Mouse (Mus musculus): ENCODE data around the gene Rab3a. TPM values are rescaled to one million over a fixed set of nuclear protein-coding genes. Genes with fewer than 3 reads are reported as not detected.

Rab3a gene
- polyA plus RNA-seq (2014; fragmentation: Nextera tagmentation; extraction: Ambion mirVana): 11.6 and 12.3 TPM in 2 replicates

- peak; percentile 97 for DNase-seq (ENCODE audit: low spot score)
- peak; percentile 92 for ATAC-seq (ENCODE audit: insufficient number of reproducible peaks, low FRiP score, low TSS enrichment, low read depth)
- peak within 1 kb of the TSS; percentile 64 for H3K9ac ChIP-seq (ENCODE audit: low read length)
- H3K4me2 ChIP-seq (ENCODE audit: low read depth, severe bottlenecking): peak within 1 kb of the TSS; percentile 84
- 7% methylated on average over 37 of the region's 37 CpGs for WGBS
- peak within 1 kb of the TSS; percentile 60 for H3K4me3 ChIP-seq (ENCODE audit: low read depth, low read length)
- no peak within 1 kb of the TSS for H3K27ac ChIP-seq (replicated peaks; ENCODE audit: low read depth, low read length)
- no peaks in the 10 kb centered on the region for H3K9me3 ChIP-seq (ENCODE audit: control insufficient read depth, low read length)
- H3K4me1 ChIP-seq (ENCODE audit: control insufficient read depth, insufficient read depth, low read length): peaks cover 11% of the 10 kb centered on the region
- peaks cover 3% of the 10 kb centered on the region; the same call in 1 of the 2 replicates for H3K36me3 ChIP-seq (ENCODE audit: control insufficient read depth, insufficient read depth, low read length)
- no peaks in the 10 kb centered on the region for H3K27me3 ChIP-seq (ENCODE audit: control insufficient read depth, insufficient read depth, low read length)
These were observed at the start of gene Rab3a for GRCm38 (mm10) chr8:70754043-70754870. Gene Rab3a, plus strand, starts transcription at chr8:70754679.

- DNase-seq (ENCODE audit: low spot score): no peak
- H3K9me3 ChIP-seq (ENCODE audit: control insufficient read depth, low read length): no peaks in the 10 kb centered on the region
- H3K27me3 ChIP-seq (ENCODE audit: control insufficient read depth, insufficient read depth, low read length): no peaks in the 10 kb centered on the region
- WGBS: 90% methylated on average over 14 of the region's 14 CpGs
- H3K27ac ChIP-seq (replicated peaks; ENCODE audit: low read depth, low read length): no peak overlapping the region
- no peak overlapping the region for H3K9ac ChIP-seq (ENCODE audit: low read length)
- ATAC-seq (ENCODE audit: insufficient number of reproducible peaks, low FRiP score, low TSS enrichment, low read depth): no peak
- no peak overlapping the region for H3K4me2 ChIP-seq (ENCODE audit: low read depth, severe bottlenecking)
- H3K36me3 ChIP-seq (ENCODE audit: control insufficient read depth, insufficient read depth, low read length): no peaks in the 10 kb centered on the region; the same call in 1 of the 2 replicates
- no peaks in the 10 kb centered on the region for H3K4me1 ChIP-seq (ENCODE audit: control insufficient read depth, insufficient read depth, low read length)
- no peak overlapping the region for H3K4me3 ChIP-seq (ENCODE audit: low read depth, low read length)
These were observed 46.2 kb upstream of the Rab3a start for GRCm38 (mm10) chr8:70708281-70708680.

GRCm38 (mm10) chr8:70709794-70710193 is 44.7 kb upstream of the Rab3a start:
- ATAC-seq (ENCODE audit: insufficient number of reproducible peaks, low FRiP score, low TSS enrichment, low read depth) (no peak), DNase-seq (ENCODE audit: low spot score) (no peak)
- Histone ChIP-seq H3K27me3 (ENCODE audit: control insufficient read depth, insufficient read depth, low read length) (no peaks in the 10 kb centered on the region), H3K4me3 (ENCODE audit: low read depth, low read length) (no peak overlapping the region), H3K4me1 (ENCODE audit: control insufficient read depth, insufficient read depth, low read length) (no peaks in the 10 kb centered on the region), H3K9me3 (ENCODE audit: control insufficient read depth, low read length) (no peaks in the 10 kb centered on the region), H3K36me3 (ENCODE audit: control insufficient read depth, insufficient read depth, low read length) (no peaks in the 10 kb centered on the region), H3K9ac (ENCODE audit: low read length) (no peak overlapping the region), H3K27ac (replicated peaks; ENCODE audit: low read depth, low read length) (no peak overlapping the region), H3K4me2 (ENCODE audit: low read depth, severe bottlenecking) (no peak overlapping the region)
- WGBS: 92% methylated on average over 9 of the region's 9 CpGs

GRCm38 (mm10) chr8:70710296-70710695 is 44.2 kb upstream of the Rab3a start:
- Histone ChIP-seq H3K27me3 (ENCODE audit: control insufficient read depth, insufficient read depth, low read length) (no peaks in the 10 kb centered on the region), H3K4me1 (ENCODE audit: control insufficient read depth, insufficient read depth, low read length) (no peaks in the 10 kb centered on the region), H3K9me3 (ENCODE audit: control insufficient read depth, low read length) (no peaks in the 10 kb centered on the region), H3K4me3 (ENCODE audit: low read depth, low read length) (no peak overlapping the region), H3K9ac (ENCODE audit: low read length) (no peak overlapping the region), H3K36me3 (ENCODE audit: control insufficient read depth, insufficient read depth, low read length) (no peaks in the 10 kb centered on the region), H3K4me2 (ENCODE audit: low read depth, severe bottlenecking) (no peak overlapping the region), H3K27ac (replicated peaks; ENCODE audit: low read depth, low read length) (no peak overlapping the region)
- ATAC-seq (ENCODE audit: insufficient number of reproducible peaks, low FRiP score, low TSS enrichment, low read depth): no peak
- no peak for DNase-seq (ENCODE audit: low spot score)
- WGBS: 77% methylated on average over 1 of the region's 1 CpGs

- DNase-seq (ENCODE audit: low spot score) (no peak), ATAC-seq (ENCODE audit: insufficient number of reproducible peaks, low FRiP score, low TSS enrichment, low read depth) (no peak)
- H3K4me1 ChIP-seq (ENCODE audit: control insufficient read depth, insufficient read depth, low read length): no peaks in the 10 kb centered on the region
- no peaks in the 10 kb centered on the region for H3K9me3 ChIP-seq (ENCODE audit: control insufficient read depth, low read length)
- no peaks in the 10 kb centered on the region for H3K27me3 ChIP-seq (ENCODE audit: control insufficient read depth, insufficient read depth, low read length)
- no peak overlapping the region for H3K27ac ChIP-seq (replicated peaks; ENCODE audit: low read depth, low read length)
- H3K4me2 ChIP-seq (ENCODE audit: low read depth, severe bottlenecking): no peak overlapping the region
- no peak overlapping the region for H3K4me3 ChIP-seq (ENCODE audit: low read depth, low read length)
- WGBS: 88% methylated on average over 11 of the region's 11 CpGs
- H3K36me3 ChIP-seq (ENCODE audit: control insufficient read depth, insufficient read depth, low read length): no peaks in the 10 kb centered on the region
- H3K9ac ChIP-seq (ENCODE audit: low read length): no peak overlapping the region
These were observed 43.4 kb upstream of the Rab3a start for GRCm38 (mm10) chr8:70711041-70711440.

- H3K9ac ChIP-seq (ENCODE audit: low read length): no peak overlapping the region
- ATAC-seq (ENCODE audit: insufficient number of reproducible peaks, low FRiP score, low TSS enrichment, low read depth): no peak
- no peak overlapping the region for H3K4me2 ChIP-seq (ENCODE audit: low read depth, severe bottlenecking)
- H3K27me3 ChIP-seq (ENCODE audit: control insufficient read depth, insufficient read depth, low read length): no peaks in the 10 kb centered on the region
- WGBS: 82% methylated on average over 7 of the region's 7 CpGs
- H3K4me1 ChIP-seq (ENCODE audit: control insufficient read depth, insufficient read depth, low read length): no peaks in the 10 kb centered on the region
- H3K27ac ChIP-seq (replicated peaks; ENCODE audit: low read depth, low read length): no peak overlapping the region
- H3K4me3 ChIP-seq (ENCODE audit: low read depth, low read length): no peak overlapping the region
- DNase-seq (ENCODE audit: low spot score): no peak
- no peaks in the 10 kb centered on the region for H3K9me3 ChIP-seq (ENCODE audit: control insufficient read depth, low read length)
- no peaks in the 10 kb centered on the region for H3K36me3 ChIP-seq (ENCODE audit: control insufficient read depth, insufficient read depth, low read length)
These were observed 40.5 kb upstream of the Rab3a start for GRCm38 (mm10) chr8:70713991-70714390.

- Histone ChIP-seq H3K9ac (ENCODE audit: low read length) (no peak overlapping the region), H3K27ac (replicated peaks; ENCODE audit: low read depth, low read length) (no peak overlapping the region), H3K4me3 (ENCODE audit: low read depth, low read length) (no peak overlapping the region), H3K4me2 (ENCODE audit: low read depth, severe bottlenecking) (no peak overlapping the region), H3K27me3 (ENCODE audit: control insufficient read depth, insufficient read depth, low read length) (no peaks in the 10 kb centered on the region), H3K4me1 (ENCODE audit: control insufficient read depth, insufficient read depth, low read length) (no peaks in the 10 kb centered on the region), H3K9me3 (ENCODE audit: control insufficient read depth, low read length) (no peaks in the 10 kb centered on the region), H3K36me3 (ENCODE audit: control insufficient read depth, insufficient read depth, low read length) (no peaks in the 10 kb centered on the region)
- 53% methylated on average over 2 of the region's 2 CpGs for WGBS
- no peak for DNase-seq (ENCODE audit: low spot score)
- ATAC-seq (ENCODE audit: insufficient number of reproducible peaks, low FRiP score, low TSS enrichment, low read depth): no peak
These were observed 39.4 kb upstream of the Rab3a start for GRCm38 (mm10) chr8:70715086-70715485.

- no peak overlapping the region for H3K4me3 ChIP-seq (ENCODE audit: low read depth, low read length)
- H3K36me3 ChIP-seq (ENCODE audit: control insufficient read depth, insufficient read depth, low read length): no peaks in the 10 kb centered on the region
- 85% methylated on average over 40 of the region's 40 CpGs for whole genome bisulfite sequencing
- no peak for DNase-seq (ENCODE audit: low spot score)
- no peaks in the 10 kb centered on the region for H3K4me1 ChIP-seq (ENCODE audit: control insufficient read depth, insufficient read depth, low read length)
- no peaks in the 10 kb centered on the region for H3K9me3 ChIP-seq (ENCODE audit: control insufficient read depth, low read length)
- H3K27ac ChIP-seq (replicated peaks; ENCODE audit: low read depth, low read length): no peak overlapping the region
- H3K4me2 ChIP-seq (ENCODE audit: low read depth, severe bottlenecking): no peak overlapping the region
- no peaks in the 10 kb centered on the region for H3K27me3 ChIP-seq (ENCODE audit: control insufficient read depth, insufficient read depth, low read length)
- ATAC-seq (ENCODE audit: insufficient number of reproducible peaks, low FRiP score, low TSS enrichment, low read depth): no peak
- no peak overlapping the region for H3K9ac ChIP-seq (ENCODE audit: low read length)
These were observed 37.7 kb upstream of the Rab3a start for GRCm38 (mm10) chr8:70716521-70717400.
